Mouse (Mus musculus) hindbrain, embryonic 12.5 days (tissue): ENCODE measurements at regions not wholly inside any gene's neighbourhood (a gene's known extent, or its start where the extent isn't known, plus 50 kb on each side); places are given as distances from the start of the nearest gene placed in this dataset.

ENCODE experiments used
- ATAC-seq: fragments of 200-750 bp; cut with Nextera tagmentation; 2 replicates; pipeline ENCODE4 v1.8.0; 2017; ENCODE audit warnings: moderate TSS enrichment; ENCODE audit not compliant: low FRiP score
- H3K27ac ChIP-seq: fragments of 300-500 bp; sonication (generic); 2 replicates; pipeline ENCODE4 v1.5.1; 2016; ENCODE audit warnings: mild to moderate bottlenecking
- H3K27me3 ChIP-seq: fragments of 300-500 bp; sonication (generic); 2 replicates; pipeline ENCODE4 v1.6.1; 2016; ENCODE audit warnings: mild to moderate bottlenecking
- H3K36me3 ChIP-seq: fragments of 300-500 bp; sonication (generic); 2 replicates; pipeline ENCODE4 v1.6.1; 2016; ENCODE audit warnings: mild to moderate bottlenecking
- H3K4me1 ChIP-seq: fragments of 300-500 bp; sonication (generic); 2 replicates; pipeline ENCODE4 v1.6.1; 2016
- H3K4me2 ChIP-seq: fragments of 300-500 bp; sonication (generic); replicated peaks from 2 replicates; pipeline ENCODE4 v1.6.1; 2016; ENCODE audit warnings: mild to moderate bottlenecking
- H3K4me3 ChIP-seq: fragments of 300-500 bp; sonication (generic); 2 replicates; pipeline ENCODE4 v1.5.1; 2016; ENCODE audit warnings: mild to moderate bottlenecking
- H3K9ac ChIP-seq: fragments of 300-500 bp; sonication (generic); 2 replicates; pipeline ENCODE4 v1.6.1; 2016; ENCODE audit warnings: mild to moderate bottlenecking, moderate library complexity
- H3K9me3 ChIP-seq: fragments of 300-500 bp; sonication (generic); replicated peaks from 2 replicates; pipeline ENCODE4 v1.6.1; 2016; ENCODE audit warnings: mild to moderate bottlenecking
- WGBS: fragments of 180-500 bp; shearing (Covaris S2); methylation state at CpG from one replicate; pipeline ENCODE4 v1.1.7; 2016; 5-methylcytosine and 5-hydroxymethylcytosine counted together

DNA sequence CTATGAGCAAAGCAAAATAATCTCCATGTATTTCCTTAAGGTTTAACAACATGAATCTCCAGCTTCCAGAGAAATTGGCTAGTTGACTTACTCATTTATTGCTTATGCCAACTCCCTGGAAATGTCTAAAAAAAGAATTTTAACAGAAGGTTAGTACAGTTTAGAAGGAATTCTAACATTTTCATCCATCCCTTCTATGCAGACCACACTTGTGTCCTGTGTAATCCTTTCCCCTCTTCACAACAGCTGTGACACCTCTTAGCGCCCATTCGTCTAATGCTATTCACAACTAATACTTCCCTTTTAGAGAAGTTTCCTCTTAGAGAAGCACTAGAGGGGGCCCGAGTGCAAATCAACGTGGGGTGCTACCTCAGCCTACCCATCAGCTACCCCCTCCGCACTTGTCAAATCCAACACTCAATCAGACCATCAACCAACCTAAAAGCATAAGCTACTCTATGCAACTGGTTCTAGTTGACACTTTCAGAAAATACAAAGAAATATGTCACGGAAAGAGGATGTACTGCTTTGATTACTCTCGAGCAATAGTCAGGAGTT lies 428.4 kb upstream of the Mef2c start:
- 61% methylated on average over 7 of the region's 7 CpGs for WGBS
- H3K27me3 ChIP-seq: no peaks in the 10 kb centered on the region

GRCm38 (mm10) chr13:83076611-83077010 lies 427.2 kb upstream of the Mef2c start:
- 82% methylated on average over 2 of the region's 2 CpGs for WGBS
- Histone ChIP-seq H3K9ac (no peak overlapping the region), H3K9me3 (no peaks in the 10 kb centered on the region), H3K4me3 (no peak overlapping the region), H3K36me3 (no peaks in the 10 kb centered on the region), H3K27me3 (no peaks in the 10 kb centered on the region), H3K4me2 (no peak overlapping the region), H3K4me1 (no peaks in the 10 kb centered on the region), H3K27ac (no peak overlapping the region)
- ATAC-seq: no peak

More for the DNA sequence above, 428.4 kb upstream of the Mef2c start:
- Histone ChIP-seq H3K4me1 (no peaks in the 10 kb centered on the region), H3K4me3 (no peak overlapping the region), H3K4me2 (no peak overlapping the region), H3K36me3 (no peaks in the 10 kb centered on the region), H3K9me3 (no peaks in the 10 kb centered on the region), H3K27ac (no peak overlapping the region), H3K9ac (no peak overlapping the region)
- no peak for ATAC-seq

DNA sequence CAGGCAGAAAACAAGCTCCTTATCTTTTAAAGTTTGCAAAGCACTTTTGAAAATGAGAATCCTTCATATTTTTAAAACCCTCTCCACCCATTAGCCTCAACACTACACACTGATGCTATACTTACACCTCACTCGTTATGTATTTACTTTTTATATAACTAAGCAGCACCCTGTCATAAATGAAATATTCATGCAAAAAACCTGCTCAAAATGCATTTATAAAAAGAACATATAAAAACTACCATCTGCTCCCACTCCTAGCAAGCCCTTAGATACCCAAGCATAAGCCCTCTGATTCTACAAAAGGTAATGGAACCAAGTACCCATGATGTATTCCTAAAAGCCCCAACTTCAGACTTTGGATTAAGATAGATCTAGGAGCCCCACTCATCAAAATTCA lies 426.7 kb upstream of the Mef2c start:
- ATAC-seq: no peak

GRCm38 (mm10) chr13:83079291-83079690 lies 424.5 kb upstream of the Mef2c start:
- ATAC-seq: no peak
- no peak overlapping the region for H3K27ac ChIP-seq
- no peak overlapping the region for H3K4me2 ChIP-seq
- 52% methylated on average over 1 of the region's 1 CpGs for WGBS
- H3K9me3 ChIP-seq: no peaks in the 10 kb centered on the region
- H3K36me3 ChIP-seq: no peaks in the 10 kb centered on the region
- H3K4me3 ChIP-seq: no peak overlapping the region
- no peaks in the 10 kb centered on the region for H3K4me1 ChIP-seq
- no peak overlapping the region for H3K9ac ChIP-seq
- H3K27me3 ChIP-seq: no peaks in the 10 kb centered on the region

More for the DNA sequence above, 426.7 kb upstream of the Mef2c start:
- Histone ChIP-seq H3K4me1 (no peaks in the 10 kb centered on the region), H3K4me2 (no peak overlapping the region), H3K27ac (no peak overlapping the region), H3K27me3 (no peaks in the 10 kb centered on the region), H3K9ac (no peak overlapping the region), H3K4me3 (no peak overlapping the region), H3K9me3 (no peaks in the 10 kb centered on the region), H3K36me3 (no peaks in the 10 kb centered on the region)
- WGBS: 92% methylated on average over 1 of the region's 1 CpGs

GRCm38 (mm10) chr13:83084948-83085347 lies 418.9 kb upstream of the Mef2c start:
- Histone ChIP-seq H3K4me1 (no peaks in the 10 kb centered on the region), H3K9me3 (no peaks in the 10 kb centered on the region), H3K4me3 (no peak overlapping the region), H3K27ac (no peak overlapping the region), H3K36me3 (no peaks in the 10 kb centered on the region), H3K27me3 (no peaks in the 10 kb centered on the region), H3K4me2 (no peak overlapping the region), H3K9ac (no peak overlapping the region)
- ATAC-seq: no peak
- 82% methylated on average over 3 of the region's 3 CpGs for WGBS

DNA sequence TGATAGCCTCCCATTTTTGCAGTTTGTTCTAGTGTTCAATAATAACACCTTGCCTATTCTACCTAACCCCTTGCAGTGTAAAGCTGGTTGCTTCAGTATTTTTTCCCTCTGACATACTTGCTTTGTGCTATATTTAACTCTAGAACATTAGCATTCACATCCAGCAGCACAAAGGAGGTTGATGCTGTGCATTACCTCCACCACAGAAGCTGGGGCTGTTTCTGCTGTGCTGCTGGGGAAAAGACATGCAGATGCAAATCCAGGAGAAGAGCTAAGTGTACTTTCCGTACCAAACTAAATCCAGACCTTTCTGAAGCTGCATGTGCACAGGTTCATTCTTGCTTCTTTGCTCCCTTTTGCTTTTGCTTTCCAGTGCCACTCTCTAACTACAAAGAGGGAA lies 403.9 kb upstream of the Mef2c start:
- no peak overlapping the region for H3K4me2 ChIP-seq
- 70% methylated on average over 1 of the region's 1 CpGs for WGBS
- no peak overlapping the region for H3K4me3 ChIP-seq
- H3K36me3 ChIP-seq: no peaks in the 10 kb centered on the region
- H3K27me3 ChIP-seq: no peaks in the 10 kb centered on the region
- ATAC-seq: no peak
- H3K4me1 ChIP-seq: no peaks in the 10 kb centered on the region
- no peak overlapping the region for H3K27ac ChIP-seq
- no peaks in the 10 kb centered on the region for H3K9me3 ChIP-seq
- H3K9ac ChIP-seq: no peak overlapping the region

DNA sequence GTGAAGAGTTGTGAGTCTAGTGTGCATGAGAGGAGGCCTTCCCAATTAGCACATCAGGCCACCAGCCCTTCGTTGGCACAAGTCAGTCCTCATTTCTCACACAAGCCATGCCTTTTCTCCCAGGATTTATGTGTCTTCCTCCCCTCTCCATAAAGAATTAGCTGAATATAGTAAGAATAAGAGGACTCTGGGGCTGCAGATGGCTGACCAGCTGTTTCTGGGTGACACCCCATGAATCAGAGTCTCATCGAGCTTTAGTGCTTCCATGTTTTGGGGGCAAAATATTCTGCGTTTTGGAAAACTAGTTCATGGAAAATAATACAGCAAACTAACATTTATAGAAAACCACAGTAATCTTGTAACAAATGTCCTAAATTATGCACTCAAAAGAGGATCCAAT lies 393.2 kb upstream of the Mef2c start:
- Histone ChIP-seq H3K9me3 (no peaks in the 10 kb centered on the region), H3K36me3 (no peaks in the 10 kb centered on the region), H3K4me1 (peaks cover 5% of the 10 kb centered on the region; the same call in 1 of the 2 replicates), H3K27me3 (no peaks in the 10 kb centered on the region), H3K4me2 (no peak overlapping the region), H3K4me3 (no peak overlapping the region), H3K9ac (no peak overlapping the region), H3K27ac (no peak overlapping the region)
- ATAC-seq: no peak
- whole genome bisulfite sequencing: 66% methylated on average over 3 of the region's 3 CpGs

DNA sequence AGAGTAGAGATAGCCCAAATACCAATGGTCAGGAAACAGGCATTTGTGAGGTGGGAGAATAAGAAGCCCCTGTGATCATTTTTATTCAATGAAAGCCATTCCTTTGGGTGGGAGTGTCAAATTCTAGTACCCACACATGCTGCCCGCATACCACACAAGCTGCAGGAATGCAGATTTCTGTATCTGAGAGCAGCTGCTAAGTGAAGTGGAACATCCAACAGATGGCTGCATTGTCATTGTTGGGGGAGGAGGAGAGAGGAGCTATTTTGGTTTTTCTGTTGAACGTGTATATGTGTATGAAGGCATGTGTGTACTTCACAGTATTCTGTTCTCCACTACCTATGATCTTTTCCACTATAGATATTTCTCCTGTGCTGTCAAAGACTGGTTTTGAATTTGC lies 392.3 kb upstream of the Mef2c start:
- Histone ChIP-seq H3K27me3 (no peaks in the 10 kb centered on the region), H3K36me3 (no peaks in the 10 kb centered on the region), H3K4me3 (no peak overlapping the region), H3K27ac (no peak overlapping the region), H3K4me1 (peaks cover 5% of the 10 kb centered on the region; the same call in 1 of the 2 replicates), H3K9me3 (no peaks in the 10 kb centered on the region), H3K9ac (no peak overlapping the region), H3K4me2 (no peak overlapping the region)
- 0% methylated on average over 2 of the region's 2 CpGs for WGBS
- ATAC-seq: peak; percentile 87

- Histone ChIP-seq H3K27me3 (no peaks in the 10 kb centered on the region), H3K36me3 (no peaks in the 10 kb centered on the region), H3K4me2 (no peak overlapping the region), H3K4me1 (peaks cover 5% of the 10 kb centered on the region; the same call in 1 of the 2 replicates), H3K9me3 (no peaks in the 10 kb centered on the region), H3K4me3 (no peak overlapping the region), H3K9ac (no peak overlapping the region), H3K27ac (no peak overlapping the region)
- 78% methylated on average over 1 of the region's 1 CpGs for WGBS
- ATAC-seq: no peak
Observed at GRCm38 (mm10) chr13:83112323-83112722, 391.5 kb upstream of the Mef2c start.

GRCm38 (mm10) chr13:83112741-83113140 lies 391.1 kb upstream of the Mef2c start:
- Histone ChIP-seq H3K4me1 (peaks cover 5% of the 10 kb centered on the region; the same call in 1 of the 2 replicates), H3K36me3 (no peaks in the 10 kb centered on the region), H3K4me2 (no peak overlapping the region), H3K9ac (no peak overlapping the region), H3K9me3 (no peaks in the 10 kb centered on the region), H3K4me3 (no peak overlapping the region), H3K27ac (no peak overlapping the region), H3K27me3 (no peaks in the 10 kb centered on the region)
- 83% methylated on average over 5 of the region's 5 CpGs for WGBS
- no peak for ATAC-seq

GRCm38 (mm10) chr13:83113808-83114207 lies 390.0 kb upstream of the Mef2c start:
- no peak overlapping the region for H3K4me2 ChIP-seq
- H3K27ac ChIP-seq: no peak overlapping the region
- no peak for ATAC-seq
- no peak overlapping the region for H3K4me3 ChIP-seq
- H3K9ac ChIP-seq: no peak overlapping the region
- H3K36me3 ChIP-seq: no peaks in the 10 kb centered on the region
- no peaks in the 10 kb centered on the region for H3K27me3 ChIP-seq
- peaks cover 5% of the 10 kb centered on the region; the same call in 1 of the 2 replicates for H3K4me1 ChIP-seq
- no peaks in the 10 kb centered on the region for H3K9me3 ChIP-seq

DNA sequence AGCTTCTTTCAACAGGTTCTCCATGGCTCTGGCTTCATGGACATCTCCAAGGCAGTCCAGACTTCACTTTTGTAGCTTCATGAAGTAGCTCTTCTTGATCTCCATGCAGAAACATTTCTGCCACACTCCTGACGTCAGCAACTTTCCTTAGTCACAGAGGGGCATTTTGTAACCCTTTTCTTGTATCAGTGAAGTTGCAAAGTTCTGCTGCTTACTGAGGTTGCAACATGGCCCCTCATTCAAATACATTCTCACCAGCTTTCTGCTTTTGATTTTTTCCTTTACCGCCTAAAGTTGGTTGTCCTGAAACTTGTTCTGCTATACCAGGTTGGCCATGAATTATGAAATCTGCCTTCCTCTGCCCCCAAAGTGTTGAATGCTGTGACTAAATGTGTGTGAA lies 389.4 kb upstream of the Mef2c start:
- no peak overlapping the region for H3K27ac ChIP-seq
- H3K4me1 ChIP-seq: peaks cover 5% of the 10 kb centered on the region; the same call in 1 of the 2 replicates
- no peak overlapping the region for H3K9ac ChIP-seq
- WGBS: 81% methylated on average over 2 of the region's 2 CpGs
- H3K4me2 ChIP-seq: no peak overlapping the region
- ATAC-seq: no peak
- no peaks in the 10 kb centered on the region for H3K27me3 ChIP-seq
- no peaks in the 10 kb centered on the region for H3K9me3 ChIP-seq
- no peaks in the 10 kb centered on the region for H3K36me3 ChIP-seq
- H3K4me3 ChIP-seq: no peak overlapping the region

GRCm38 (mm10) chr13:83115691-83116090 lies 388.1 kb upstream of the Mef2c start:
- no peaks in the 10 kb centered on the region for H3K27me3 ChIP-seq
- no peak overlapping the region for H3K27ac ChIP-seq
- no peak overlapping the region for H3K9ac ChIP-seq
- no peak overlapping the region for H3K4me3 ChIP-seq
- no peaks in the 10 kb centered on the region for H3K9me3 ChIP-seq
- no peak for ATAC-seq
- H3K36me3 ChIP-seq: no peaks in the 10 kb centered on the region
- H3K4me2 ChIP-seq: no peak overlapping the region
- 91% methylated on average over 2 of the region's 2 CpGs for WGBS
- H3K4me1 ChIP-seq: peaks cover 9% of the 10 kb centered on the region; the same call in 1 of the 2 replicates
